Mouse (Mus musculus) lung, adult 2 months (tissue): ENCODE measurements around the gene Poln.

Source experiments
- CTCF ChIP-seq: fragments of 200-500 bp; IDR thresholded peaks from 2 replicates; pipeline ENCODE4 v1.5.1; 2011; ENCODE audit warnings: mild to moderate bottlenecking, low read length, control low read depth; ENCODE audit not compliant: insufficient read depth
- POLR2A ChIP-seq: fragments of 200-500 bp; IDR thresholded peaks from 2 replicates; pipeline ENCODE4 v1.6.1; 2011; ENCODE audit warnings: low read depth, mild to moderate bottlenecking, control low read depth, low read length, borderline replicate concordance; ENCODE audit errors: extremely low read depth

DNA sequence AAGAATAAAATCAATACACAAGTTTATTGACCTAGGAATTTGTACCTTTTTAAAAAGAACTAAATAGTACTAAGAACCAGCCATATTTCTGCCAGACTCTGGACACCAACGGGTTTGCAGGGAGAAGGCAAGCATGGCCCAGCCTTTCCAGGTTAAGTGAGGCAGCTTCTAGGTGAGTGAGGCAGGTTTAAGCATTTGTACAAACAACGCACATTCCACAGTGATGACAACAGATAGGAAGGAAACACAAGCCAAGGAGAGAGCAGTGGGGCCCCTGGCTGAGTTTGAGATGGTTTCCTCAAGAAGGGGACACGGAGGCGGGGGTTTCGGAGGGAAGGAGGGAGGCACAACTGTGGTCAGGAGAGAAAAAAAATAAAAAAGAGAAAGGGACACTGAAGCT lies 49.4 kb upstream of the Poln start:
- TF ChIP-seq POLR2A, result no peak
- no peak for TF ChIP-seq CTCF
